Mouse (Mus musculus): ENCODE data around the gene Dock9.

- TF ChIP-seq POLR2A (IDR thresholded peaks at IDR 0.05; ENCODE audit: low read depth, low read length) = no peak
- TF ChIP-seq ETS1 (conservative IDR thresholded peaks at IDR 0.05; ENCODE audit: low read depth, low read length) = no peak
- TF ChIP-seq MAZ (IDR thresholded peaks at IDR 0.05; ENCODE audit: low read depth, low read length) = no peak
- no peak for TF ChIP-seq ELF1 (IDR thresholded peaks at IDR 0.05; ENCODE audit: low read depth, low read length)
Observed at GRCm38 (mm10) chr14:121752686-121753426, 44.8 kb downstream of the Dock9 start.

All from CH12.LX (cell line).